Mouse (Mus musculus) ovary, postnatal 10 days (tissue): ENCODE results near the gene Mrpl12.

ENCODE experiments used
- DNase-seq: peaks from one replicate; pipeline ENCODE4 v3.0.0; 2022; ENCODE audit warnings: low spot score

Gene Mrpl12

GRCm38 (mm10) chr11:120484265-120484981 is at the start of gene Mrpl12:
Mrpl12 (plus strand) TSS chr11:120484613.
- peak; percentile 85 for DNase-seq

GRCm38 (mm10) chr11:120437152-120437856 is 47.1 kb upstream of the Mrpl12 start, which contains the start of gene Nploc4:
Nploc4 (minus strand) TSS chr11:120437708.
- DNase-seq = peak; percentile 91

GRCm38 (mm10) chr11:120437857-120438385 is 46.5 kb upstream of the Mrpl12 start:
- DNase-seq = no peak

GRCm38 (mm10) chr11:120442344-120442743 is 42.1 kb upstream of the Mrpl12 start, which contains the start of gene Tspan10:
Tspan10 (plus strand) TSS chr11:120442644.
- no peak for DNase-seq

GRCm38 (mm10) chr11:120442765-120443280 is 41.6 kb upstream of the Mrpl12 start:
- DNase-seq = no peak

GRCm38 (mm10) chr11:120444106-120444505 is 40.3 kb upstream of the Mrpl12 start:
- DNase-seq = no peak

GRCm38 (mm10) chr11:120445475-120445874 is 38.9 kb upstream of the Mrpl12 start:
- DNase-seq = no peak

GRCm38 (mm10) chr11:120447179-120447578 is 37.2 kb upstream of the Mrpl12 start:
- DNase-seq = no peak

GRCm38 (mm10) chr11:120452246-120452645 is 32.2 kb upstream of the Mrpl12 start:
- DNase-seq = no peak

GRCm38 (mm10) chr11:120453306-120453705 is 31.1 kb upstream of the Mrpl12 start, which contains the start of gene Pde6g:
Pde6g (minus strand) TSS chr11:120453500.
- no peak for DNase-seq

GRCm38 (mm10) chr11:120454965-120455364 is 29.4 kb upstream of the Mrpl12 start:
- DNase-seq = no peak

- DNase-seq = no peak
Observed at GRCm38 (mm10) chr11:120455413-120455812, 29.0 kb upstream of the Mrpl12 start.

- no peak for DNase-seq
Observed at GRCm38 (mm10) chr11:120457370-120457769, 27.0 kb upstream of the Mrpl12 start.

- peak; percentile 64 for DNase-seq
Observed at GRCm38 (mm10) chr11:120457772-120458751, 26.4 kb upstream of the Mrpl12 start, which contains the start of the genes Oxld1 and Ccdc137. Oxld1 (minus strand) TSS chr11:120458068. Ccdc137 (plus strand) TSS chr11:120458115.

GRCm38 (mm10) chr11:120458847-120459597 is 25.4 kb upstream of the Mrpl12 start:
- no peak for DNase-seq

- no peak for DNase-seq
Observed at GRCm38 (mm10) chr11:120463536-120463935, 20.9 kb upstream of the Mrpl12 start.

GRCm38 (mm10) chr11:120464365-120464764 is 20.0 kb upstream of the Mrpl12 start:
- DNase-seq = no peak

- no peak for DNase-seq
Observed at GRCm38 (mm10) chr11:120465521-120465920, 18.9 kb upstream of the Mrpl12 start.

GRCm38 (mm10) chr11:120467051-120467735 is 17.2 kb upstream of the Mrpl12 start, which contains the start of gene Arl16:
Arl16 (minus strand) TSS chr11:120467607.
- DNase-seq = peak; percentile 76

- no peak for DNase-seq
Observed at GRCm38 (mm10) chr11:120467736-120468092, 16.7 kb upstream of the Mrpl12 start.
